Mouse (Mus musculus): ENCODE results near the gene Mmp3.
"Not testable (repeated sequence)": the region's sequence is repeated elsewhere in the genome, so short reads cannot be mapped to it uniquely, and the experiment has no call there.

The Mmp3 gene

DNA sequence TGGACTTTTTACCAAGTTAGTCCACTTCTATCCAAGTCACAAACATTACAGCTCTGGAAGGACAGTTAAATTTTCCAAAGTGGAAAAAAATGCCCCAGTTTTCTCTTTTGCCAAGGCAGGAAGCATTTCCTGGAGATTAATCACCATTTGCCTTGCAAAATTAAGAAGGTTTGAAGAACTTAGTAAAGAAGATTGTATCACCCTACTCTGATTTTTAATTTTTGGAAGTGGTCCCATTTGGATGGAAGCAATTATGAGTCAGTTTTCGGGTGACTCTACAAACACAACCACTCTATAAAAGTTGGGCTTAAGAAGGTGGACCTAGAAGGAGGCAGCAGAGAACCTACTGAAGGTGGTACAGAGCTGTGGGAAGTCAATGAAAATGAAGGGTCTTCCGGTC is at the start of gene Mmp3:
Mmp3 (plus strand) TSS at position 301 of the 400 bp plus-strand sequence.
- DNase-seq (ENCODE audit: low spot score) = no peak

DNA sequence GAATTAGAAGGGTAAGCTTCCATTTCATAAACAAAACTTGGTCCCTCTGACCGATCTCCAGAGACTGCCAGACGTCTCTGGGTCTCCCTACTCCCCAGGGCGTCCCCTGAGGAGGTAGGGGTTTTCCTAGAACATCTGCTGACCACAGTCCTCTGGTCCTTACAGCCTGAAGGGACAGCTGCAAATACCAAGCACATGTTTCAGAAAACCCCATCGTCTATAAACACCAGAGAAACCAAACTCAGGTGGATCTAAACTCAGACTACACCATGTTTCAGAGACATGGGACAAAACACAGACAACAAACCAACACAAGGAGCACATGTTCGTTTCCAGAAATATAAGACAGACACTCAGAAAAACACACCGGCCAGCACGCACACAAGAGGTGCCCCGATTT is 49.1 kb upstream of the Mmp3 start:
- not testable (repeated sequence) for DNase-seq (ENCODE audit: low spot score)

DNA sequence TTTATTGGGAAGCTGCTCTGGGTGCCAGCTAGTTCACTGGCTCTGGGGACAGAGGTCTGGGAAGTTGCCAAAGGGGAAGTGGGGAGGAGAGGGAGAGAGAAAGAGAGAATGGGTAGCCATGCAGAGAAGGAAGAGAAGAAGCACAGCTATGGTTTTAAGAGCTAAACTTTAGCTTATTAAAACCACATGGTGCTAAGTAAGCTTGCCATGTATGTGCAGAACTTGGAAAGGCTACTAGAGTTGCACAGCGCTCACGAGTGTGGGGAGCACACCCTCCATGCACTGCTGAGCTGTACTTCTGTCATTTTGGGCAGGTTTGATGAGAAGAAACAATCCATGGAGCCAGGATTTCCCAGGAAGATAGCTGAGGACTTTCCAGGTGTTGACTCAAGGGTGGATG is 7.7 kb downstream of the Mmp3 start:
- no peak for DNase-seq (ENCODE audit: low spot score)

DNA sequence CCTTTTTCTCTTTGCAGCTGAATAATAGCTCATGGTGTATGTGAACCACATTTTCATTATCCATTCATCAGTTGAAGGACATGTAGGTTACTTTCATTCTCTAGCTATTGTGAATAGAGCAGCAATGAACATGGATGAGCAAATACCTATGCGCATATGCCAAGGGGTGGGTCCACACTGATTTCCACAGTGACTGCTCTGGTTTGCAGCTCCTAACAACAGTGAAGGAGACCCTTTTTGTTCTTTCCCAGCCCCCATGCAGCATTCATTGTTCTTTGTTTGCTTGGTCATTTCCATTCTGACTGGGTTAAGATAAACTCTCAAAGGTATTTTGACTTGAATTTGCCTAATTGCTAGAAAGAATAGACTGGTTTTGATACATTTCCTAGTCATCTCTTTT is 24.6 kb downstream of the Mmp3 start:
- no peak for DNase-seq (ENCODE audit: low spot score)

DNA sequence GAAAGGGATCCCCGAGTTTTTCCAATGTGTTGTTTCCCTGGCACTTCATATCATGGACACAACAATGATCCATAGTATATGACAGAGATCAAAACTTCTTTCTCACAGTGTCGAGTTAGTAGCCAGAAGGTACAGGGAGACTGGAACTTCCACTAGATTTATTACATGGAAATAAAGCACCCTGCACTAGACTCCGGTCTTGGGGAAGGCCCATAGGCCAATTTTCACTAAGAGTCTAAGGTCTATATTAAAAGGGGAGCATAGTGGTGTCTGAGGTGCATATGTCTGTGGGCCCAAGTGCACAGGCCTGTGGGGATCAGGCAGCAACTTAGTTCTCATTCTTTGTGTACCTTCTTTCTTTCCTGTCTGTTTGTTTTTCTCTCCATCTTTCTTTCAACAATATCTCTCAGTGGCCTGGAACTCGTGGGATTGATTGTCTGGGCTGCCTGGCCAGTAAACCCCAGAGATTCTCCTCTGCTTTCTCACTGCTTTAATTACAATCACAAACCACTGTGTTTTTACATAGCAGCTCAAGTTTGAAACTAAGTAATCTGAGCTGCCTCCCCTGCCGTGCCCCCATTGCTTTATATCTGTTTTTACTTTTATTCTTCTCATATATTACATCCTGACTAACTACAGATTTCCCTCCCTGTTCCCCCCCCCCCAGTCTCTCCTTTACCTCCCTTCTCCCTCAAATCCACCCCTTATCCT is 38.2 kb downstream of the Mmp3 start:
- no peak for DNase-seq (ENCODE audit: low spot score)

DNA sequence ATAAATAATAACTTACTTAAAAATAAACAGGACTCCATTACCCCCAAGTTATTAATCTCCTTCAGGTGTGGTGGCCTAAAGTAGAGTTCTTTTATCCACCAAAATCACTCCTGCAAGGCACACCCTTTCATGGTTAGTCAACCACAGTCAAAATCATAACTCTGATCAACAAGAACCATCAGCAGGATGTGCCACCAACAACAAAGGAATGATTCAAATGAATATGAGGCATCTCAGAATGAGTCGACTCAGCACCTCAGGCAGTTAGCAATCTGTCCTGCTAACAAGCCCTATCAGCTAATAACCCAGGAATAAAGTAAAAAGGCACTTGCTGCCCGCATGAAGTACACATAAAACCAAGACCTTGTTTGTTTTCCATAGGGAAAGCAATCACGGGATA is 55.5 kb downstream of the Mmp3 start:
- no peak for DNase-seq (ENCODE audit: low spot score)

DNA sequence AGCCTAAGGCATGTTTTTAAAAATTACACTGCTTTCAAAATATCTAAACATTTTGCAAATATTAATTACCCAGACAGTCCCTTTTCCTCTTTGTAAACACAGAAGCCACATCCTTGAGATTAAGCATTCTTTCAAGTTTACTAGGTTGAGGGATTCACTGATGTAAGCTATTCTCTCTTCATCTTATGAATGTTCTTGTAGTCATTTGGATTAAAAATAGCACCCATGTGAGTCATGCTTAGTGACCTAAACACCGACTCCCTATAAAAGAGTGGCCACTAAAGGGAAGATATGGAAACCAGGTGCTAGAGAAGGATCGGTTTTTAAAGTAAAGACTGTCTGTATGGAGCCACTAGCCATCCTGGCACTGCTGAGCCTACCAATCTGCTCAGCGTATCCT is 56.4 kb downstream of the Mmp3 start, which contains the start of gene Mmp10:
Mmp10 (plus strand) TSS at position 302 of the 400 bp plus-strand sequence.
- DNase-seq (ENCODE audit: low spot score) = no peak

Data from testis, postnatal 14 days (tissue).